Mouse (Mus musculus) neural tube, embryonic 11.5 days (tissue): ENCODE measurements at regions not wholly inside any gene's neighbourhood (a gene's known extent, or its start where the extent isn't known, plus 50 kb on each side); places are given as distances from the start of the nearest gene placed in this dataset.
"Not testable (repeated sequence)": the region's sequence is repeated elsewhere in the genome, so short reads cannot be mapped to it uniquely, and the experiment has no call there.

Source experiments
- ATAC-seq: fragments of 200-750 bp; cut with Nextera tagmentation; 2 replicates; pipeline ENCODE4 v1.8.0; 2017; ENCODE audit warnings: moderate number of reproducible peaks, mild to moderate bottlenecking, moderate TSS enrichment, moderate library complexity; ENCODE audit not compliant: insufficient read depth, low FRiP score, low TSS enrichment
- DNase-seq: peaks from one replicate; pipeline ENCODE4 v3.0.0-alpha.2; 2015; ENCODE audit warnings: low spot score
- H3K27ac ChIP-seq: fragments of 300-500 bp; sonication (generic); 2 replicates; pipeline ENCODE4 v1.5.1; 2014; ENCODE audit warnings: low read depth, mild to moderate bottlenecking, low read length
- H3K27me3 ChIP-seq: fragments of 300-500 bp; sonication (generic); 2 replicates; pipeline ENCODE4 v1.6.1; 2014; ENCODE audit warnings: mild to moderate bottlenecking, low read length, mixed read lengths; ENCODE audit not compliant: control insufficient read depth, insufficient read depth
- H3K36me3 ChIP-seq: fragments of 300-500 bp; sonication (generic); 2 replicates; pipeline ENCODE4 v1.6.1; 2014; ENCODE audit warnings: mild to moderate bottlenecking, low read length, moderate library complexity, mixed read lengths; ENCODE audit not compliant: control insufficient read depth, insufficient read depth
- H3K4me1 ChIP-seq: fragments of 300-500 bp; sonication (generic); 2 replicates; pipeline ENCODE4 v1.6.1; 2014; ENCODE audit warnings: low read length, mixed read lengths; ENCODE audit not compliant: control insufficient read depth, insufficient read depth
- H3K4me2 ChIP-seq: fragments of 300-500 bp; sonication (generic); 2 replicates; pipeline ENCODE4 v1.6.1; 2014; ENCODE audit warnings: low read depth, mild to moderate bottlenecking, moderate library complexity
- H3K4me3 ChIP-seq: fragments of 300-500 bp; sonication (generic); 2 replicates; pipeline ENCODE4 v1.5.1; 2014; ENCODE audit warnings: low read depth, low read length
- H3K9ac ChIP-seq: fragments of 300-500 bp; sonication (generic); 2 replicates; pipeline ENCODE4 v1.6.1; 2014; ENCODE audit warnings: mild to moderate bottlenecking, low read length
- H3K9me3 ChIP-seq: fragments of 300-500 bp; sonication (generic); 2 replicates; pipeline ENCODE4 v1.6.1; 2016; ENCODE audit warnings: low read length; ENCODE audit not compliant: control insufficient read depth
- WGBS: fragments of 180-500 bp; shearing (Covaris S2); extraction: QIAGEN DNeasy Blood & Tissue Kit; methylation state at CpG from one replicate; pipeline ENCODE4 v1.1.7; 2014; 5-methylcytosine and 5-hydroxymethylcytosine counted together

DNA sequence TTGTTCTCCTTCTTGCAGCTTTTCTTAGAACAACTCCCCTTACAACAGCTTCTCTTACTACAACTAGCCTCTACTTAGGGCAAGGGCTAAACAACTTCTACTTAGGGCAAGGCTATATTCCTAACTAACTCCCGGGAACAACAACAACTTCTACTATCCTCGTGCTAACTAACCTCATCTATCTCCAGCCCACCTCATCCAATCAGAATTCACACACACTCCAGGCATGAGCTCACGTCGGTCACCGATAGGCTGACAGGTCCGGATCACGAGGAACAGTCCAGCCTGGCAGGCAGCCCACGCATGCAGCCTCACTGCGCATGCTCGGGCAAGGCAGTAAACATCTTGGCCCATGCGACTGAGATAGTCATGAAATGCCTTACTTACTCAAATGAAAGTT, 53.3 kb upstream of the Emcn start:
- not testable (repeated sequence) for ATAC-seq, H3K27me3 ChIP-seq, DNase-seq, H3K4me2 ChIP-seq, H3K4me3 ChIP-seq, H3K9ac ChIP-seq, H3K27ac ChIP-seq, H3K4me1 ChIP-seq, H3K36me3 ChIP-seq, H3K9me3 ChIP-seq
- 90% methylated on average over 11 of the region's 11 CpGs for WGBS

DNA sequence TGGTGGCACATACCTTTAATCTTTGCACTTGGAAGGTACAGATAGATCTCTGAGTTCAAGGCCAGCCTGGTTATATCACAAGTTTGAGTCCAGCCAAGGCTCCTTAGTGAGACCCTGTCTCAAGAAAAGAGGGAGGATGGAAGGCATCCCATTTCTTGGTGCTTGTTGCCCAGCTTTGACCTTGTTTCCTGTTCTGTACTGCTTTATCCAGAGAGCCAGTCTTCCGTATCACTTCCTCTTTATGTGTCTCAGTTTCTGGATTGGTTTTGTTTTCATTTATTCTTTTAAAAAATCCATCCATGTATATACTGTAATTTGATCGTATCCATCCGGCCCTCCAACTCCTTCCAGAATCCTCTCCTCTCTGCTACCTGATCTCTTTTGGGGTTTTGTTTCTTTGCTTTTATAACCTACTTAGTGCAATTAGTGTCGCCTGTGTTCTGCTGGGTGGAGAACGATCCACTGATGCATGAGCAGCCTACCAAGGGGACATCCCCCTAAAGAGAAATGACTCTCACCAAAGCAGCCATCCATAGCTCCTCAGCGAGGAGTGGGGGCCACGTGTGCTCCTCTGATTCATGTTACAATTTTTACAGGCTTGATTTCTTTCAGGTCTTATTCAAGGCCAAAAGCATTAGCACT, 52.4 kb upstream of the Emcn start:
- no peak for DNase-seq
- H3K9ac ChIP-seq, result no peak overlapping the region
- peaks cover 5% of the 10 kb centered on the region; the same call in 1 of the 2 replicates for H3K4me1 ChIP-seq
- WGBS, result 81% methylated on average over 7 of the region's 7 CpGs
- no peaks in the 10 kb centered on the region for H3K27me3 ChIP-seq
- H3K36me3 ChIP-seq, result no peaks in the 10 kb centered on the region
- no peaks in the 10 kb centered on the region for H3K9me3 ChIP-seq
- no peak for ATAC-seq
- no peak overlapping the region for H3K4me2 ChIP-seq
- no peak overlapping the region for H3K4me3 ChIP-seq
- H3K27ac ChIP-seq, result no peak overlapping the region

DNA sequence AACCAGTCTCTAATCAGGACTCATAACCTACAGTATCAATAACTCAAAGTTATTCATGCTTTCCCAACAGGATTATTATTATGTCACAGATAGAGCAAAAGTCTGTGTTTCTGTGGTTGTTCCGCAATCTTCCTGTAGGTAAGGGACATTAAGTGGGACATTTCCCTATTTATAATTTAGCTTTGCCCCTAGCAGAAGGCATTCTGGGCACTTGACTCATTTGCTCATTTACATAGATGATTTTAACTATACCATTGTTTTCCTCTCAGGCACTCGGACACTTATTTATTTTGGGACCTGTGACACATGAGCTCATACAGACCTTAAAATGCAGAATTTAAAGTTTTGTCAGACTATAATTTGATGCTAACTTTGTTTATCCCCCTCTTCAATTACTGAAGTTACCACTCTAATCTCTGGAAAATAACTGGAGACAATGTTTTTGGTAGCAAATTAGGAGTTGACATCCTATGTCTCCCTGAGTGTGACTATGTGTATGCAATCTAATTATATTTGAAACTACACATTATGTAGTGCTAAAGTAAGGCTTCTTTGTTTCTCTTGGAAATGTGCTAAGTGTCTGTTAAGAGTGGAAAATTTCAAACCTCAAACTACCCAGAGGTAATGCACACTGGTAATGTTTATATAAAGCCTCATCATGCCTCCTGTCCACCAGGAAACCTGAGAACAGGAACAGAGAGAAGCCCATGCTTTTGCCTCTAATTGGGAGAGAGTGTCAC, 51.8 kb upstream of the Emcn start:
- DNase-seq (no peak), ATAC-seq (no peak)
- 90% methylated on average over 2 of the region's 2 CpGs for WGBS
- no peak overlapping the region for H3K4me3 ChIP-seq
- no peaks in the 10 kb centered on the region for H3K9me3 ChIP-seq
- no peak overlapping the region for H3K9ac ChIP-seq
- H3K4me1 ChIP-seq, result peaks cover 5% of the 10 kb centered on the region; the same call in 1 of the 2 replicates
- no peak overlapping the region for H3K4me2 ChIP-seq
- no peaks in the 10 kb centered on the region for H3K27me3 ChIP-seq
- no peak overlapping the region for H3K27ac ChIP-seq
- no peaks in the 10 kb centered on the region for H3K36me3 ChIP-seq

DNA sequence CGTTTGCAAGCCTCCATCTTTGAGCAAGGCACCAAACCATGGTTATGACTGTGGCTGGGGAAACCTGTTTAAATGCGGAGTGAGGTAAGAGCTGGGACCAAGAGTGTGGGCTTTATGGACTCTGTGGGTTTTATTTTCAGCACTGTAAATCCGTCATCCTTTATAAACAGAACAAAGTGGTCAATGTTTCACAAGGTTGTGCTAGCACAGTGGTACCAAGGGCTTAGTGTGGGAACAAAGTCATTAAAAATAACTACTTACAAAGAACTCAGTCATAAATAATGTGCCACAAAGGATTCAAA, 51.2 kb upstream of the Emcn start:
- Histone ChIP-seq H3K36me3 (no peaks in the 10 kb centered on the region), H3K27me3 (no peaks in the 10 kb centered on the region), H3K9me3 (no peaks in the 10 kb centered on the region), H3K4me1 (peaks cover 5% of the 10 kb centered on the region; the same call in 1 of the 2 replicates), H3K4me3 (no peak overlapping the region), H3K27ac (no peak overlapping the region), H3K9ac (no peak overlapping the region), H3K4me2 (no peak overlapping the region)
- DNase-seq, result no peak
- ATAC-seq, result peak; percentile 79
- 23% methylated on average over 3 of the region's 3 CpGs for WGBS
